Mouse (Mus musculus): ENCODE measurements around the gene Tmsb10. TPM values are rescaled to one million over a fixed set of nuclear protein-coding genes. Genes with fewer than 3 reads are reported as not detected.

Tmsb10 gene
- total and polyA plus RNA-seq, 3 experiments = 29.8 to 96.5 (median 73.8) TPM

DNA sequence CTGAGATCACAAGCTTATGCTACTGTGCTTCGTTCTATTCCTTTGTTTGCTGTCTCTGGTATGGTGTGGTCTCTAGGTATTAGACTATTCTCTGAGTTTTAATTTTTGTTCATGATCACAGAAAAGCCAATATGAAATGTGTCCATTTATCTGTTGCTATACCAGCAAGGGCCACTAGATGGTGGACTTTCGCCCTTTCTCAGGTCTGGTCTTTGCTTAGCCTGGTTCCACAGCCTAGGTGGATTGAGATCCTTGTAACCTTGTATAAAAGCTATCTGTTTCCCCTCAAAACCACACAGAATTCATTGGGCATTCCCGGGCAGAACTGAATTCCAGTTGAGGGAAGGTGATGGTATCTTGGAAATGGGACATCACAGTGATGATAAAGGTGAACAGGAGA is 18.1 kb downstream of the Tmsb10 start:
- WGBS = 7% methylated on average over 3 of the region's 3 CpGs
- Histone ChIP-seq H3K4me3 (no peak overlapping the region), H3K27me3 (ENCODE audit: control insufficient read depth, insufficient read depth, low read length) (no peaks in the 10 kb centered on the region), H3K79me2 (replicated peaks; ENCODE audit: control insufficient read depth, insufficient read depth, low read length) (no peaks in the 10 kb centered on the region), H3K36me3 (ENCODE audit: control insufficient read depth, insufficient read depth, low read length) (no peaks in the 10 kb centered on the region), H3K4me1 (ENCODE audit: control insufficient read depth, insufficient read depth, low read length) (no peaks in the 10 kb centered on the region; the same call in 1 of the 2 replicates), H3K9ac (ENCODE audit: low read depth, low read length) (no peak overlapping the region), H3K27ac (no peak overlapping the region)
- TF ChIP-seq CTCF (IDR thresholded peaks at IDR 0.05) (peak; percentile 94), POLR2A (IDR thresholded peaks at IDR 0.05; ENCODE audit: insufficient read depth, low read depth, low read length) (no peak), EP300 (IDR thresholded peaks at IDR 0.05; ENCODE audit: insufficient read depth, low read depth, low read length) (peak; percentile 58; the same call in 1 of the 2 replicates)
- intact Hi-C loops (cut with DNase I) = loop anchor here (1.0 kb wide), 3 partner anchors 70 to 287 kb away; no protein-coding TSS in a partner anchor
- peak; percentile 45 to 60 for DNase-seq

DNA sequence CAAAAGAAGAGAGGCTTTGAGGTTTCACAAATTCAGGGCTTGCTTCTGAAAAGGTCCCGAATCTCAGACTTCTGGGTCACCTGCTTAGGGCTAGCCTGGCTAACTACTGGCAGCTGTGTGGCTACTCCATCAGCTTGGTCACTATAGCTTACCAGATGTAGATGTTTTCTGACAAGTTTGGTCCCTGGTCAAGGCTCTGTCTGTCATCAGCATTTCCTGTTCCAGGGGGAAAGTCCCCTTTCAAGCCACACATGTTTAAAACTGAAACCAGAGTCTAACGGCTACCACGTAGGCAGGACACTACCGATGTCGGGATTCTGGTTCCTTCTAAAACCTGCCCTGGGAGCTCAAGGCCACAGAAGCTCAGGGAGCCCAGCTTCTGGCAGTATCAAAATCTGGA is 20.7 kb downstream of the Tmsb10 start:
- H3K4me1 ChIP-seq (ENCODE audit: control insufficient read depth, insufficient read depth, low read length) = no peaks in the 10 kb centered on the region; the same call in 1 of the 2 replicates
- WGBS = 39% methylated on average over 5 of the region's 5 CpGs

DNA sequence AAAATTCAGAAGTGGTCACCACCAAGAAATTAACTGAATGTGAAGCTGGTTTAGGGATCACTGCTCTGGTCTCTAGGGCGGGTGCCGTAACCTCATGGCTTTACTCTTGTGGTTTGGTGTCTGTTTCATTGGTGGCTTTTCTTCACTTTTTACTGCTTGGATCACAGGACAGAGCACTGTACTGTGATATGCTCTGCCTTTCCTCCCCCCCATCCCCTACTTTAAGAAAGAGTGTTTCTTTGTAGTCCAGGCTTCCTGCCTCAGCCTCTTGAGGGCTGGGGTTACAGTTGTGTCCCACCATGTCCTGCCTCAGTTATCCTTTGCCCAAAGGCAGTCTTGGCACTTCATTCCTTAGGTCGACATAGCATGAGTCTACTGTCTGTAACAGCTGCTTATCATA is 21.1 kb downstream of the Tmsb10 start:
- intact Hi-C loops (cut with DNase I) = no loop called here
- WGBS = 81% methylated on average over 3 of the region's 3 CpGs
- H3K79me2 ChIP-seq (replicated peaks; ENCODE audit: control insufficient read depth, insufficient read depth, low read length) = no peaks in the 10 kb centered on the region
- H3K36me3 ChIP-seq (ENCODE audit: control insufficient read depth, insufficient read depth, low read length) = no peaks in the 10 kb centered on the region
- TF ChIP-seq EP300 (IDR thresholded peaks at IDR 0.05; ENCODE audit: insufficient read depth, low read depth, low read length) (no peak), POLR2A (IDR thresholded peaks at IDR 0.05; ENCODE audit: insufficient read depth, low read depth, low read length) (no peak), CTCF (IDR thresholded peaks at IDR 0.05) (no peak)
- no peak overlapping the region for H3K9ac ChIP-seq (ENCODE audit: low read depth, low read length)
- H3K4me3 ChIP-seq = no peak overlapping the region
- no peaks in the 10 kb centered on the region; the same call in 1 of the 2 replicates for H3K4me1 ChIP-seq (ENCODE audit: control insufficient read depth, insufficient read depth, low read length)
- no peaks in the 10 kb centered on the region for H3K27me3 ChIP-seq (ENCODE audit: control insufficient read depth, insufficient read depth, low read length)
- H3K27ac ChIP-seq = no peak overlapping the region
- no peak for DNase-seq

More for the DNA sequence above, 20.7 kb downstream of the Tmsb10 start:
- intact Hi-C loops (cut with DNase I) = no loop called here
- peak in 1 of 2 experiments; percentile 5 for DNase-seq
- no peaks in the 10 kb centered on the region for H3K79me2 ChIP-seq (replicated peaks; ENCODE audit: control insufficient read depth, insufficient read depth, low read length)
- TF ChIP-seq POLR2A (IDR thresholded peaks at IDR 0.05; ENCODE audit: insufficient read depth, low read depth, low read length) = no peak
- TF ChIP-seq EP300 (IDR thresholded peaks at IDR 0.05; ENCODE audit: insufficient read depth, low read depth, low read length) = no peak
- TF ChIP-seq CTCF (IDR thresholded peaks at IDR 0.05) = no peak
- H3K9ac ChIP-seq (ENCODE audit: low read depth, low read length) = no peak overlapping the region
- H3K4me3 ChIP-seq = no peak overlapping the region
- H3K27me3 ChIP-seq (ENCODE audit: control insufficient read depth, insufficient read depth, low read length) = no peaks in the 10 kb centered on the region
- H3K27ac ChIP-seq = no peak overlapping the region
- no peaks in the 10 kb centered on the region for H3K36me3 ChIP-seq (ENCODE audit: control insufficient read depth, insufficient read depth, low read length)

DNA sequence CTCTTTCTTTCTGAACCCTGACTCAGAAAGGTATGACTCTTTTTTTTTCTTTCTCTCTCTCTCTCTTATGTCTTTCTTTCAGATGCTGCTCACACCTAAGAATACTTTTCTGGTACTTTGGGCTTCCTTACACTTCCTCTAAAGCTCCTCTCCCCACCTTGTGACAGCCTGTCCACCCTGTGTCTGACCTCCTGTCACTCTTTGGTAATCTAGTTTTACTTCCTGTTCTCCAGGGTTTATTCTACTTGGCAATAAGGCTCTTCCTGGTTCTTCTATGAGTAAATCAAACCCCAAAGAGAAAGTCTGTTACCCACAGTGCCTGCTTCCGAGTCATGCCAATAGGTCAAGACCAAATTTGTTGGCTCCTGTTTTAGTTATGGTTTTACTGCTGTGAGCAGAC is 25.6 kb downstream of the Tmsb10 start:
- Histone ChIP-seq H3K4me1 (ENCODE audit: control insufficient read depth, insufficient read depth, low read length) (no peaks in the 10 kb centered on the region; the same call in 1 of the 2 replicates), H3K9ac (ENCODE audit: low read depth, low read length) (no peak overlapping the region), H3K27ac (no peak overlapping the region), H3K27me3 (ENCODE audit: control insufficient read depth, insufficient read depth, low read length) (no peaks in the 10 kb centered on the region), H3K79me2 (replicated peaks; ENCODE audit: control insufficient read depth, insufficient read depth, low read length) (no peaks in the 10 kb centered on the region), H3K36me3 (ENCODE audit: control insufficient read depth, insufficient read depth, low read length) (no peaks in the 10 kb centered on the region), H3K4me3 (no peak overlapping the region)
- intact Hi-C loops (cut with DNase I) = no loop called here
- 68% methylated on average over 1 of the region's 1 CpGs for WGBS
- no peak for DNase-seq
- no peak for TF ChIP-seq EP300 (IDR thresholded peaks at IDR 0.05; ENCODE audit: insufficient read depth, low read depth, low read length)
- TF ChIP-seq POLR2A (IDR thresholded peaks at IDR 0.05; ENCODE audit: insufficient read depth, low read depth, low read length) = no peak
- TF ChIP-seq CTCF (IDR thresholded peaks at IDR 0.05) = no peak

DNA sequence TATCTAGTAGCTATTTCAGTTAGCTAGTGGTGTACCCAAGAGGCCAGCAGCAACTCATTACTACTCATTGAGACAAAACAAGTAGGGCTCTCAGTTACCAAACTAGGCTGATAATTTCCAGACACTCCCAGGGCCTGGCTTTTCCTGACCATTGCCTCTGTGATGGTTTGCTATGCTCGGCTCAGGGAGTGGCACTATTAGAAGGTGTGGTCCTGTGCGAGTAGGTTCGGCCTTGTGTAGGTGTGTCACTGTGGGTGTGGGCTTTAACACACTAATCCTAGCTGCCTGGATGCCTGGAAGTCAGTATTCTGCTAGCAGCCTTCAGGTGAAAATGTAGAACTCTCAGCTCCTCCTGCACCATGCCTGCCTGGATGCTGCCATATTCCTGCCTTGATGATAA is 27.0 kb downstream of the Tmsb10 start:
- Histone ChIP-seq H3K4me1 (ENCODE audit: control insufficient read depth, insufficient read depth, low read length) (peaks cover 5% of the 10 kb centered on the region), H3K27me3 (ENCODE audit: control insufficient read depth, insufficient read depth, low read length) (no peaks in the 10 kb centered on the region), H3K79me2 (replicated peaks; ENCODE audit: control insufficient read depth, insufficient read depth, low read length) (no peaks in the 10 kb centered on the region), H3K27ac (no peak overlapping the region), H3K9ac (ENCODE audit: low read depth, low read length) (no peak overlapping the region), H3K4me3 (no peak overlapping the region), H3K36me3 (ENCODE audit: control insufficient read depth, insufficient read depth, low read length) (no peaks in the 10 kb centered on the region)
- no peak for DNase-seq
- intact Hi-C loops (cut with DNase I) = no loop called here
- 79% methylated on average over 3 of the region's 3 CpGs for WGBS
- no peak for TF ChIP-seq CTCF (IDR thresholded peaks at IDR 0.05)
- no peak for TF ChIP-seq EP300 (IDR thresholded peaks at IDR 0.05; ENCODE audit: insufficient read depth, low read depth, low read length)
- TF ChIP-seq POLR2A (IDR thresholded peaks at IDR 0.05; ENCODE audit: insufficient read depth, low read depth, low read length) = no peak

DNA sequence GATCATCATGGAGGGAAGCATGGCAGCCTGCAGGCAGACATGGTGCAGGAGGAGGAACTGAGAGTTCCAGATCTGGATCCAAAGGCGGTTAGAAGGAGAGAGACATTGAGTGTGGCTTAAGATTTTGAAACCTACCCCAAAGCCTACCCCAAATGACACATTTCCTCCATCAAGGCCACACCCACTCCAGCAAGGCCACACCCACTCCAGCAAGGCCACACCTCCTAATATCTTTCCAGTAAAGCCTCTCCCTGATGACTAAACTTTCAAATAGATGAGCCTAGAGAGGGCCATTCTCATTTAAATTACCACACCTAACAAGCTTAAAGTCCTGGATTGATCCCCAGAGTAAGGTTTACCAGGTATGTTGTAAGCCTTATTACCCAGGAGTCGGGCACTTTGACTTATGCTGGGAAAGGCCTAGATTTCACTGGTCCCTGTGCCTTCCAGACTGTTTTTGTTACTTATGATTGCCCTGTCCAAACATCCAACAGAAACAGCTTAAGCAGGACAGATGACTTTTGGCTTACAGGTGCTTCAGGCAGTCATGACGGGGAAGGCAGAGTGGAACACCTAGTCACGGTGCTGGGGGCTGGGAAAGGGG is 28.7 kb downstream of the Tmsb10 start:
- Histone ChIP-seq H3K79me2 (replicated peaks; ENCODE audit: control insufficient read depth, insufficient read depth, low read length) (no peaks in the 10 kb centered on the region), H3K4me1 (ENCODE audit: control insufficient read depth, insufficient read depth, low read length) (peaks cover 5% of the 10 kb centered on the region), H3K27ac (no peak overlapping the region), H3K27me3 (ENCODE audit: control insufficient read depth, insufficient read depth, low read length) (no peaks in the 10 kb centered on the region), H3K9ac (ENCODE audit: low read depth, low read length) (no peak overlapping the region), H3K36me3 (ENCODE audit: control insufficient read depth, insufficient read depth, low read length) (no peaks in the 10 kb centered on the region), H3K4me3 (no peak overlapping the region)
- 97% methylated on average over 4 of the region's 4 CpGs for whole genome bisulfite sequencing
- intact Hi-C loops (cut with DNase I) = no loop called here
- DNase-seq = no peak
- TF ChIP-seq CTCF (IDR thresholded peaks at IDR 0.05) (no peak), EP300 (IDR thresholded peaks at IDR 0.05; ENCODE audit: insufficient read depth, low read depth, low read length) (no peak), POLR2A (IDR thresholded peaks at IDR 0.05; ENCODE audit: insufficient read depth, low read depth, low read length) (no peak)

All from heart, adult 2 months (tissue).